Mouse (Mus musculus): ENCODE data around the gene C2cd4b.
A peak's percentile ranks its signal among the peaks of the same experiment; 100 is the strongest.

Gene C2cd4b

GRCm38 (mm10) chr9:67771293-67771692 is 12.1 kb downstream of the C2cd4b start:
- no peak for DNase-seq (ENCODE audit: low read depth, low spot score)

GRCm38 (mm10) chr9:67774201-67774600 is 15.0 kb downstream of the C2cd4b start:
- DNase-seq (ENCODE audit: low read depth, low spot score), result no peak

- peak; percentile 38 for DNase-seq (ENCODE audit: low read depth, low spot score)
These were observed 19.3 kb downstream of the C2cd4b start for GRCm38 (mm10) chr9:67778553-67778952.

- DNase-seq (ENCODE audit: low read depth, low spot score), result no peak
These were observed 23.5 kb downstream of the C2cd4b start for GRCm38 (mm10) chr9:67782786-67783185.

- no peak for DNase-seq (ENCODE audit: low read depth, low spot score)
These were observed 24.2 kb downstream of the C2cd4b start for GRCm38 (mm10) chr9:67783464-67783863.

GRCm38 (mm10) chr9:67783925-67784324 is 24.7 kb downstream of the C2cd4b start:
- DNase-seq (ENCODE audit: low read depth, low spot score), result no peak

- no peak for DNase-seq (ENCODE audit: low read depth, low spot score)
These were observed 27.1 kb downstream of the C2cd4b start for GRCm38 (mm10) chr9:67786311-67786710.

GRCm38 (mm10) chr9:67787671-67788070 is 28.4 kb downstream of the C2cd4b start:
- no peak for DNase-seq (ENCODE audit: low read depth, low spot score)

- DNase-seq (ENCODE audit: low read depth, low spot score), result no peak
These were observed 33.2 kb downstream of the C2cd4b start for GRCm38 (mm10) chr9:67792405-67792804.

GRCm38 (mm10) chr9:67793501-67793900 is 34.3 kb downstream of the C2cd4b start:
- no peak for DNase-seq (ENCODE audit: low read depth, low spot score)

- DNase-seq (ENCODE audit: low read depth, low spot score), result no peak
These were observed 35.0 kb downstream of the C2cd4b start for GRCm38 (mm10) chr9:67794216-67794615.

- no peak for DNase-seq (ENCODE audit: low read depth, low spot score)
These were observed 35.4 kb downstream of the C2cd4b start for GRCm38 (mm10) chr9:67794668-67795067.

- no peak for DNase-seq (ENCODE audit: low read depth, low spot score)
These were observed 36.0 kb downstream of the C2cd4b start for GRCm38 (mm10) chr9:67795205-67795675.

GRCm38 (mm10) chr9:67799078-67799819 is 40.0 kb downstream of the C2cd4b start:
- DNase-seq (ENCODE audit: low read depth, low spot score), result no peak

- DNase-seq (ENCODE audit: low read depth, low spot score), result peak; percentile 38
These were observed 43.0 kb downstream of the C2cd4b start for GRCm38 (mm10) chr9:67802241-67802640.

- DNase-seq (ENCODE audit: low read depth, low spot score), result no peak
These were observed 47.8 kb downstream of the C2cd4b start for GRCm38 (mm10) chr9:67807000-67807399.

GRCm38 (mm10) chr9:67810527-67810926 is 51.3 kb downstream of the C2cd4b start:
- no peak for DNase-seq (ENCODE audit: low read depth, low spot score)

Data from retina, adult 2 months (tissue).